Mouse (Mus musculus): ENCODE data around the gene Daam1. TPM values are rescaled to one million over a fixed set of nuclear protein-coding genes. Genes with fewer than 3 reads are reported as not detected.

Gene Daam1
- polyA plus RNA-seq, 1 experiment from 2014 or later: 8.5 TPM

DNA sequence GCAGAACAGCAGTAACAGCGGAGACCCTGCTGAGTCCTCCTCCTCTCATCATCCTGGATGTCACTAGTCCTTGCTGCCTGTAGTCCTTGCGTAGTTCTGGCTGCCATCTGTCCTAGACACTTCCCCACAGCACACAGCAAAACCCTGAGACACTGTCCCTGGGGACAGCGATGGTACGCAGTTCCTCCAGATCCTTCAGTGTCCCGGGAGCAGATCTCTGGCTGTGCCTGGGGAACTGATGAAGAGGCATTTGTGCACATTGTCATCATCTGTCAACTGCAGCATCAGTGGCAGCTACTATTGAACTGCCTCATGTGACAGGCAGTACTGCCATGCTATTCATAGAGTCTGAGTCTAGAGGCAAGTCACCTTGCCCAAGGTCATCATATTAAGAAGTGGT, 107.6 kb downstream of the Daam1 start:
- H3K9me3 ChIP-seq (ENCODE audit: control insufficient read depth, low read length): no peaks in the 10 kb centered on the region
- no peak overlapping the region for H3K27ac ChIP-seq (replicated peaks; ENCODE audit: low read depth, low read length)
- no peaks in the 10 kb centered on the region for H3K36me3 ChIP-seq (ENCODE audit: control insufficient read depth, insufficient read depth, low read length)
- no peak overlapping the region for H3K4me3 ChIP-seq (ENCODE audit: low read depth, low read length)
- H3K4me2 ChIP-seq (ENCODE audit: low read depth, severe bottlenecking): no peak overlapping the region
- H3K4me1 ChIP-seq (ENCODE audit: control insufficient read depth, insufficient read depth, low read length): no peaks in the 10 kb centered on the region; the same call in 1 of the 2 replicates
- H3K9ac ChIP-seq (ENCODE audit: low read length): no peak overlapping the region
- no peak for ATAC-seq (ENCODE audit: insufficient number of reproducible peaks, low FRiP score, low TSS enrichment, low read depth)
- H3K27me3 ChIP-seq (ENCODE audit: control insufficient read depth, insufficient read depth, low read length): no peaks in the 10 kb centered on the region
- WGBS: 87% methylated on average over 5 of the region's 5 CpGs
- DNase-seq (ENCODE audit: low spot score): no peak

DNA sequence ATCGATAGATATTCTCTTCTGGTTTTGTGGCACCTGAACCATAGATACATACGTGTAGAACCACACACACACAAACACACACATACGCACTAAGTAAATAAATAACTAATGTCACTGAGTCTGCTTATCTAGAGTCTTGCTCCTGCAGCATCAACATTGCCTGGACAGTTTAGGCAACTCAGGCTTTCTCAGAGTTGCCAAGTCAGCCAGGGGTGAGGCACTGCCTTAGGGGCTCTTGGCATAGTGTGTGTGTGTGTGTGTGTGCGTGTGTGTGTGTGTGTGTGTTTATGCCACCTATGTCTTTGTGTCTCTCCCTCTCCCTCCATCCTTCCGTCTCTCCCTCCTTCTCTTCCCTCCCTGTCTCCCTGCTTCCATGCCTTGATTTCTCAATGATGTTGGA, 110.4 kb downstream of the Daam1 start:
- Histone ChIP-seq H3K9ac (ENCODE audit: low read length) (no peak overlapping the region), H3K9me3 (ENCODE audit: control insufficient read depth, low read length) (no peaks in the 10 kb centered on the region), H3K4me3 (ENCODE audit: low read depth, low read length) (no peak overlapping the region), H3K27ac (replicated peaks; ENCODE audit: low read depth, low read length) (no peak overlapping the region), H3K4me2 (ENCODE audit: low read depth, severe bottlenecking) (no peak overlapping the region), H3K4me1 (ENCODE audit: control insufficient read depth, insufficient read depth, low read length) (no peaks in the 10 kb centered on the region), H3K36me3 (ENCODE audit: control insufficient read depth, insufficient read depth, low read length) (no peaks in the 10 kb centered on the region), H3K27me3 (ENCODE audit: control insufficient read depth, insufficient read depth, low read length) (no peaks in the 10 kb centered on the region)
- ATAC-seq (ENCODE audit: insufficient number of reproducible peaks, low FRiP score, low TSS enrichment, low read depth) (no peak), DNase-seq (ENCODE audit: low spot score) (no peak)
- 96% methylated on average over 5 of the region's 5 CpGs for WGBS

GRCm38 (mm10) chr12:71943112-71943511, 112.2 kb downstream of the Daam1 start:
- no peak for ATAC-seq (ENCODE audit: insufficient number of reproducible peaks, low FRiP score, low TSS enrichment, low read depth)
- no peak for DNase-seq (ENCODE audit: low spot score)
- H3K27me3 ChIP-seq (ENCODE audit: control insufficient read depth, insufficient read depth, low read length): no peaks in the 10 kb centered on the region
- H3K27ac ChIP-seq (replicated peaks; ENCODE audit: low read depth, low read length): no peak overlapping the region
- H3K36me3 ChIP-seq (ENCODE audit: control insufficient read depth, insufficient read depth, low read length): no peaks in the 10 kb centered on the region
- no peaks in the 10 kb centered on the region for H3K9me3 ChIP-seq (ENCODE audit: control insufficient read depth, low read length)
- no peak overlapping the region for H3K4me3 ChIP-seq (ENCODE audit: low read depth, low read length)
- no peak overlapping the region for H3K9ac ChIP-seq (ENCODE audit: low read length)
- H3K4me1 ChIP-seq (ENCODE audit: control insufficient read depth, insufficient read depth, low read length): no peaks in the 10 kb centered on the region
- 89% methylated on average over 9 of the region's 9 CpGs for WGBS
- H3K4me2 ChIP-seq (ENCODE audit: low read depth, severe bottlenecking): no peak overlapping the region

- ATAC-seq (ENCODE audit: insufficient number of reproducible peaks, low FRiP score, low TSS enrichment, low read depth) (no peak), DNase-seq (ENCODE audit: low spot score) (no peak)
- H3K9me3 ChIP-seq (ENCODE audit: control insufficient read depth, low read length): no peaks in the 10 kb centered on the region
- H3K27me3 ChIP-seq (ENCODE audit: control insufficient read depth, insufficient read depth, low read length): no peaks in the 10 kb centered on the region
- H3K36me3 ChIP-seq (ENCODE audit: control insufficient read depth, insufficient read depth, low read length): no peaks in the 10 kb centered on the region
- no peaks in the 10 kb centered on the region for H3K4me1 ChIP-seq (ENCODE audit: control insufficient read depth, insufficient read depth, low read length)
- H3K4me3 ChIP-seq (ENCODE audit: low read depth, low read length): no peak overlapping the region
- H3K4me2 ChIP-seq (ENCODE audit: low read depth, severe bottlenecking): no peak overlapping the region
- H3K27ac ChIP-seq (replicated peaks; ENCODE audit: low read depth, low read length): no peak overlapping the region
- no peak overlapping the region for H3K9ac ChIP-seq (ENCODE audit: low read length)
- WGBS: 88% methylated on average over 4 of the region's 4 CpGs
These were observed 112.8 kb downstream of the Daam1 start for GRCm38 (mm10) chr12:71943646-71944045.

DNA sequence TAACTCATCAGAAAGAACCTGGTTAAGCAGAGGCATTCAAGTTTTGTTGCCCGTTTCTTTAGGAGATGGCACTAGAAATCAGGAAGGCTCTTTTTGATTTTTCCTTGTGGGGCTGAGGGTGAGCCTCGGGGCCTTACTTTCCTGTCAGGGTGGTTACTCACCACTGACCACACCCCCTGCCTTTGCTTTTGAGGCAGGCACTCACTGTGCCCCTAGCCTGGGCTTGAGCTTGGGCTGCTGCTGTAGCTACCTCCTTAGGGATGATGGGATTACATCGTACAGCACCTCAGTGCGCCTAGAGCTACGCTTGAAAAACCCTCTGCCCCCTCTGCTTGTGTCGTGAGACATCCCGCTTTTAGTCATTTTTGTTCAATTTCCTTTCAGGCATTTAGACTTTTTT, 115.0 kb downstream of the Daam1 start:
- WGBS: 87% methylated on average over 7 of the region's 7 CpGs
- no peak for ATAC-seq (ENCODE audit: insufficient number of reproducible peaks, low FRiP score, low TSS enrichment, low read depth)
- DNase-seq (ENCODE audit: low spot score): no peak
- Histone ChIP-seq H3K4me2 (ENCODE audit: low read depth, severe bottlenecking) (no peak overlapping the region), H3K9ac (ENCODE audit: low read length) (no peak overlapping the region), H3K4me3 (ENCODE audit: low read depth, low read length) (no peak overlapping the region), H3K36me3 (ENCODE audit: control insufficient read depth, insufficient read depth, low read length) (no peaks in the 10 kb centered on the region), H3K27ac (replicated peaks; ENCODE audit: low read depth, low read length) (no peak overlapping the region), H3K27me3 (ENCODE audit: control insufficient read depth, insufficient read depth, low read length) (no peaks in the 10 kb centered on the region), H3K4me1 (ENCODE audit: control insufficient read depth, insufficient read depth, low read length) (no peaks in the 10 kb centered on the region), H3K9me3 (ENCODE audit: control insufficient read depth, low read length) (no peaks in the 10 kb centered on the region)

DNA sequence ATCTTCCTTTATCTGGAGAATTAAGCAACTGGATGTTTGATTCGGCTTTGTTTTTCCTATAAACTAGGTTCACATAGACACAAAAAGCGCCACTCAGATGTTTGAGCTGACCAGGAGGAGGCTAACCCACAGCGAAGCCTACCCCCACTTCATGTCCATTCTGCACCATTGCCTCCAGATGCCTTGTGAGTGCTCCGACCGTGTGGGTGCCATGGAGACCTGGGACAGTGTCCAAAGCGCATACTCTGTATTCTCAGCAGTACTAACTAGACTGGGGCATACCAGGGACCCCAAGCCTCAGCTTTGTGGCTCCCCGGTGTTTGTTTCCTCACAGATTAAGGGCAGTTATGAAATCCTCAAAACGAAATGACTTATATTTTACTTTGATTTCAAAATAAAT, 115.6 kb downstream of the Daam1 start:
- no peaks in the 10 kb centered on the region for H3K27me3 ChIP-seq (ENCODE audit: control insufficient read depth, insufficient read depth, low read length)
- H3K4me3 ChIP-seq (ENCODE audit: low read depth, low read length): no peak overlapping the region
- no peak for ATAC-seq (ENCODE audit: insufficient number of reproducible peaks, low FRiP score, low TSS enrichment, low read depth)
- no peak overlapping the region for H3K4me2 ChIP-seq (ENCODE audit: low read depth, severe bottlenecking)
- no peaks in the 10 kb centered on the region for H3K9me3 ChIP-seq (ENCODE audit: control insufficient read depth, low read length)
- no peak overlapping the region for H3K27ac ChIP-seq (replicated peaks; ENCODE audit: low read depth, low read length)
- no peak overlapping the region for H3K9ac ChIP-seq (ENCODE audit: low read length)
- H3K36me3 ChIP-seq (ENCODE audit: control insufficient read depth, insufficient read depth, low read length): no peaks in the 10 kb centered on the region
- whole genome bisulfite sequencing: 91% methylated on average over 8 of the region's 8 CpGs
- H3K4me1 ChIP-seq (ENCODE audit: control insufficient read depth, insufficient read depth, low read length): no peaks in the 10 kb centered on the region
- DNase-seq (ENCODE audit: low spot score): no peak

DNA sequence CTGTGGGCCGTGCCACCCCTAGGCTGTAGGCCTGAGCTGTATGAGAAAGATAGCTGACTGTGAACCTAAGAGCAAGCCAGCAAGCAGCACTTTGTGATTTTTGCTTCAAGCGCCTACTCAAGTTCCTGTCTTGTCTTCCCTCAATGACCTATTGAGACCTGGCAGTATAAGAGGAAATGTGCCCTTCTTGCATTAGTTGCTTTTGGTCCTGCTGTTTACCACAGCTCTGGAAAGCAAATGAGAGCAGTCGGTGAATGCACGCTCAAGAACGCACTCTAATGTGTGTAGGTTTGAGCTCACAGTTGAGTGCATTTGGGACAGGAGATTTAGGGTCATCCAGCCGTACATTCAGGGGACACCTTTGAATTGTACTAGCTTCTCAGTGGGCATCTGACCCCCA, 118.1 kb downstream of the Daam1 start:
- Histone ChIP-seq H3K4me3 (ENCODE audit: low read depth, low read length) (no peak overlapping the region), H3K9me3 (ENCODE audit: control insufficient read depth, low read length) (no peaks in the 10 kb centered on the region), H3K4me2 (ENCODE audit: low read depth, severe bottlenecking) (no peak overlapping the region), H3K36me3 (ENCODE audit: control insufficient read depth, insufficient read depth, low read length) (no peaks in the 10 kb centered on the region; the same call in 1 of the 2 replicates), H3K4me1 (ENCODE audit: control insufficient read depth, insufficient read depth, low read length) (no peaks in the 10 kb centered on the region), H3K27me3 (ENCODE audit: control insufficient read depth, insufficient read depth, low read length) (no peaks in the 10 kb centered on the region), H3K27ac (replicated peaks; ENCODE audit: low read depth, low read length) (no peak overlapping the region), H3K9ac (ENCODE audit: low read length) (no peak overlapping the region)
- no peak for DNase-seq (ENCODE audit: low spot score)
- no peak for ATAC-seq (ENCODE audit: insufficient number of reproducible peaks, low FRiP score, low TSS enrichment, low read depth)
- WGBS: 92% methylated on average over 6 of the region's 6 CpGs

GRCm38 (mm10) chr12:71949606-71950005, 118.7 kb downstream of the Daam1 start:
- WGBS: 93% methylated on average over 6 of the region's 6 CpGs
- no peak for ATAC-seq (ENCODE audit: insufficient number of reproducible peaks, low FRiP score, low TSS enrichment, low read depth)
- no peak for DNase-seq (ENCODE audit: low spot score)
- Histone ChIP-seq H3K36me3 (ENCODE audit: control insufficient read depth, insufficient read depth, low read length) (no peaks in the 10 kb centered on the region; the same call in 1 of the 2 replicates), H3K9me3 (ENCODE audit: control insufficient read depth, low read length) (no peaks in the 10 kb centered on the region), H3K4me1 (ENCODE audit: control insufficient read depth, insufficient read depth, low read length) (no peaks in the 10 kb centered on the region), H3K4me2 (ENCODE audit: low read depth, severe bottlenecking) (no peak overlapping the region), H3K9ac (ENCODE audit: low read length) (no peak overlapping the region), H3K4me3 (ENCODE audit: low read depth, low read length) (no peak overlapping the region), H3K27ac (replicated peaks; ENCODE audit: low read depth, low read length) (no peak overlapping the region), H3K27me3 (ENCODE audit: control insufficient read depth, insufficient read depth, low read length) (no peaks in the 10 kb centered on the region)

GRCm38 (mm10) chr12:71950095-71950877, 119.4 kb downstream of the Daam1 start:
- Histone ChIP-seq H3K9me3 (ENCODE audit: control insufficient read depth, low read length) (no peaks in the 10 kb centered on the region), H3K9ac (ENCODE audit: low read length) (no peak overlapping the region), H3K4me3 (ENCODE audit: low read depth, low read length) (no peak overlapping the region), H3K4me1 (ENCODE audit: control insufficient read depth, insufficient read depth, low read length) (no peaks in the 10 kb centered on the region), H3K27ac (replicated peaks; ENCODE audit: low read depth, low read length) (no peak overlapping the region), H3K36me3 (ENCODE audit: control insufficient read depth, insufficient read depth, low read length) (no peaks in the 10 kb centered on the region; the same call in 1 of the 2 replicates), H3K4me2 (ENCODE audit: low read depth, severe bottlenecking) (no peak overlapping the region), H3K27me3 (ENCODE audit: control insufficient read depth, insufficient read depth, low read length) (no peaks in the 10 kb centered on the region)
- DNase-seq (ENCODE audit: low spot score): no peak
- WGBS: 83% methylated on average over 13 of the region's 13 CpGs
- no peak for ATAC-seq (ENCODE audit: insufficient number of reproducible peaks, low FRiP score, low TSS enrichment, low read depth)

Data from limb, embryonic 11.5 days (tissue).